Mouse (Mus musculus): ENCODE measurements around the gene Cd300lf. TPM values are rescaled to one million over a fixed set of nuclear protein-coding genes. Genes with fewer than 3 reads are reported as not detected.

Cd300lf gene
- polyA plus RNA-seq, 1 experiment from 2014 or later: not detected

- Histone ChIP-seq H3K27me3 (no peaks in the 10 kb centered on the region), H3K9ac (no peak overlapping the region), H3K36me3 (ENCODE audit: poor library complexity, severe bottlenecking) (no peaks in the 10 kb centered on the region), H3K4me1 (no peaks in the 10 kb centered on the region), H3K9me3 (replicated peaks) (no peaks in the 10 kb centered on the region), H3K27ac (no peak overlapping the region), H3K4me3 (no peak overlapping the region), H3K4me2 (no peak overlapping the region)
- ATAC-seq: no peak
- WGBS: 86% methylated on average over 5 of the region's 5 CpGs
These were observed 33.7 kb downstream of the Cd300lf start for GRCm38 (mm10) chr11:115100032-115100621.

- no peaks in the 10 kb centered on the region for H3K27me3 ChIP-seq
- no peak for ATAC-seq
- no peaks in the 10 kb centered on the region for H3K36me3 ChIP-seq (ENCODE audit: poor library complexity, severe bottlenecking)
- H3K4me3 ChIP-seq: no peak overlapping the region
- H3K4me2 ChIP-seq: no peak overlapping the region
- no peaks in the 10 kb centered on the region for H3K4me1 ChIP-seq
- WGBS: 81% methylated on average over 16 of the region's 16 CpGs
- no peaks in the 10 kb centered on the region for H3K9me3 ChIP-seq (replicated peaks)
- H3K9ac ChIP-seq: no peak overlapping the region
- no peak overlapping the region for H3K27ac ChIP-seq
These were observed 34.5 kb downstream of the Cd300lf start for GRCm38 (mm10) chr11:115099241-115099840.

GRCm38 (mm10) chr11:115098203-115098932 lies 35.4 kb downstream of the Cd300lf start:
- no peaks in the 10 kb centered on the region for H3K36me3 ChIP-seq (ENCODE audit: poor library complexity, severe bottlenecking)
- WGBS: 66% methylated on average over 10 of the region's 10 CpGs

GRCm38 (mm10) chr11:115092140-115092539 lies 41.7 kb downstream of the Cd300lf start:
- ATAC-seq: no peak
- Histone ChIP-seq H3K9me3 (replicated peaks) (peaks cover 4% of the 10 kb centered on the region; the same call in 1 of the 2 replicates), H3K4me1 (peaks cover 13% of the 10 kb centered on the region), H3K27me3 (peaks cover 33% of the 10 kb centered on the region), H3K4me3 (peak overlapping the region; percentile 19; the same call in 1 of the 2 replicates), H3K4me2 (peak overlapping the region; percentile 54; the same call in 1 of the 2 replicates), H3K36me3 (ENCODE audit: poor library complexity, severe bottlenecking) (no peaks in the 10 kb centered on the region), H3K9ac (no peak overlapping the region), H3K27ac (no peak overlapping the region)
- WGBS: 14% methylated on average over 4 of the region's 4 CpGs

More at GRCm38 (mm10) chr11:115098203-115098932, 35.4 kb downstream of the Cd300lf start:
- Histone ChIP-seq H3K27me3 (no peaks in the 10 kb centered on the region), H3K4me3 (no peak overlapping the region), H3K4me1 (no peaks in the 10 kb centered on the region), H3K9ac (no peak overlapping the region), H3K9me3 (replicated peaks) (no peaks in the 10 kb centered on the region; the same call in 1 of the 2 replicates), H3K4me2 (no peak overlapping the region), H3K27ac (no peak overlapping the region)
- ATAC-seq: no peak

GRCm38 (mm10) chr11:115091362-115091901 lies 42.4 kb downstream of the Cd300lf start, which contains the start of gene Rab37:
Gene Rab37, plus strand, starts transcription at chr11:115091431.
- H3K4me1 ChIP-seq: peaks cover 13% of the 10 kb centered on the region
- H3K27me3 ChIP-seq: peaks cover 33% of the 10 kb centered on the region
- peak within 1 kb of the TSS; percentile 54 for H3K4me2 ChIP-seq
- no peak for ATAC-seq
- no peak within 1 kb of the TSS for H3K27ac ChIP-seq
- H3K9me3 ChIP-seq (replicated peaks): peaks cover 4% of the 10 kb centered on the region; the same call in 1 of the 2 replicates
- H3K9ac ChIP-seq: 0 out of 2 replicates have a peak within 1 kb of the TSS, but pooled peaks have one; percentile 2
- no peaks in the 10 kb centered on the region for H3K36me3 ChIP-seq (ENCODE audit: poor library complexity, severe bottlenecking)
- peak within 1 kb of the TSS; percentile 19 for H3K4me3 ChIP-seq
- 2% methylated on average over 36 of the region's 36 CpGs for WGBS

GRCm38 (mm10) chr11:115089853-115090252 lies 43.9 kb downstream of the Cd300lf start:
- 67% methylated on average over 6 of the region's 6 CpGs for WGBS
- peaks cover 4% of the 10 kb centered on the region; the same call in 1 of the 2 replicates for H3K9me3 ChIP-seq (replicated peaks)
- no peak overlapping the region for H3K4me3 ChIP-seq
- no peak for ATAC-seq
- H3K27ac ChIP-seq: no peak overlapping the region
- peaks cover 33% of the 10 kb centered on the region for H3K27me3 ChIP-seq
- H3K4me2 ChIP-seq: no peak overlapping the region
- no peak overlapping the region for H3K9ac ChIP-seq
- peaks cover 16% of the 10 kb centered on the region for H3K4me1 ChIP-seq
- H3K36me3 ChIP-seq (ENCODE audit: poor library complexity, severe bottlenecking): no peaks in the 10 kb centered on the region

GRCm38 (mm10) chr11:115086213-115086612 lies 47.6 kb downstream of the Cd300lf start:
- Histone ChIP-seq H3K4me2 (no peak overlapping the region), H3K4me3 (no peak overlapping the region), H3K9ac (no peak overlapping the region), H3K27ac (no peak overlapping the region), H3K4me1 (peaks cover 11% of the 10 kb centered on the region), H3K9me3 (replicated peaks) (0 out of 2 replicates have a peak, but pooled peaks cover 4% of the 10 kb centered on the region), H3K27me3 (peaks cover 28% of the 10 kb centered on the region), H3K36me3 (ENCODE audit: poor library complexity, severe bottlenecking) (no peaks in the 10 kb centered on the region)
- WGBS: 73% methylated on average over 7 of the region's 7 CpGs
- ATAC-seq: no peak

- Histone ChIP-seq H3K9ac (no peak overlapping the region), H3K36me3 (ENCODE audit: poor library complexity, severe bottlenecking) (no peaks in the 10 kb centered on the region), H3K4me1 (peaks cover 9% of the 10 kb centered on the region), H3K4me3 (no peak overlapping the region), H3K27ac (no peak overlapping the region), H3K27me3 (peaks cover 16% of the 10 kb centered on the region), H3K4me2 (no peak overlapping the region), H3K9me3 (replicated peaks) (0 out of 2 replicates have a peak, but pooled peaks cover 3% of the 10 kb centered on the region)
- 52% methylated on average over 8 of the region's 8 CpGs for WGBS
- no peak for ATAC-seq
These were observed 48.7 kb downstream of the Cd300lf start for GRCm38 (mm10) chr11:115085064-115085463.

GRCm38 (mm10) chr11:115084595-115084994 lies 49.2 kb downstream of the Cd300lf start:
- Histone ChIP-seq H3K9me3 (replicated peaks) (no peaks in the 10 kb centered on the region), H3K36me3 (ENCODE audit: poor library complexity, severe bottlenecking) (no peaks in the 10 kb centered on the region), H3K27me3 (0 out of 2 replicates have a peak, but pooled peaks cover 14% of the 10 kb centered on the region), H3K4me1 (peaks cover 9% of the 10 kb centered on the region), H3K4me2 (no peak overlapping the region), H3K9ac (no peak overlapping the region), H3K4me3 (no peak overlapping the region), H3K27ac (no peak overlapping the region)
- ATAC-seq: no peak
- 24% methylated on average over 12 of the region's 12 CpGs for WGBS

GRCm38 (mm10) chr11:115083376-115084139 lies 50.2 kb downstream of the Cd300lf start:
- Histone ChIP-seq H3K27me3 (0 out of 2 replicates have a peak, but pooled peaks cover 14% of the 10 kb centered on the region), H3K36me3 (ENCODE audit: poor library complexity, severe bottlenecking) (no peaks in the 10 kb centered on the region), H3K4me3 (no peak overlapping the region), H3K27ac (no peak overlapping the region), H3K9ac (no peak overlapping the region), H3K4me1 (peaks cover 9% of the 10 kb centered on the region), H3K9me3 (replicated peaks) (no peaks in the 10 kb centered on the region), H3K4me2 (no peak overlapping the region)
- peak; percentile 51; the same call in 1 of the 2 replicates for ATAC-seq
- 37% methylated on average over 18 of the region's 18 CpGs for WGBS

GRCm38 (mm10) chr11:115082196-115082595 lies 51.6 kb downstream of the Cd300lf start:
- Histone ChIP-seq H3K27ac (no peak overlapping the region), H3K27me3 (0 out of 2 replicates have a peak, but pooled peaks cover 14% of the 10 kb centered on the region), H3K9ac (no peak overlapping the region), H3K4me3 (no peak overlapping the region), H3K36me3 (ENCODE audit: poor library complexity, severe bottlenecking) (no peaks in the 10 kb centered on the region), H3K9me3 (replicated peaks) (no peaks in the 10 kb centered on the region), H3K4me1 (peaks cover 9% of the 10 kb centered on the region), H3K4me2 (no peak overlapping the region)
- no peak for ATAC-seq
- WGBS: 70% methylated on average over 6 of the region's 6 CpGs

All from forebrain, embryonic 13.5 days (tissue).